In genomic region chr11:69061255-69061912, GRCm38 (mm10) we compare ENCODE assay signal across 8 mouse cellular contexts. TPM values are rescaled to one million over a fixed set of nuclear protein-coding genes. Genes with fewer than 3 reads are reported as not detected.
A peak's percentile ranks its signal among the peaks of the same experiment; 100 is the strongest.
DNase-seq lines count a peak whose midpoint lies in the region; ATAC-seq and TF ChIP-seq lines count a peak whose summit lies in the region.

No protein-coding gene starts in this region.

- TF ChIP-seq POLR2A in spleen, adult 2 months (IDR thresholded peaks at IDR 0.05; ENCODE audit: low read depth, low read length), result no peak
- no peak for TF ChIP-seq POLR2A in olfactory bulb, adult 2 months (IDR thresholded peaks at IDR 0.05; ENCODE audit: insufficient read depth, low read depth, low read length)

- peak overlapping the region; percentile 77 for H3K9ac ChIP-seq in limb, embryonic 12.5 days (replicated peaks)

- H3K27ac ChIP-seq in spleen, adult 2 months (ENCODE audit: insufficient read depth, low read length), result no peak overlapping the region
- H3K27ac ChIP-seq in limb, embryonic 12.5 days, result no peak overlapping the region
- peak overlapping the region; percentile 13; the same call in 1 of the 2 replicates for H3K27ac ChIP-seq in olfactory bulb, adult 2 months (ENCODE audit: insufficient read depth, low read depth, low read length)

- H3K4me2 ChIP-seq in limb, embryonic 12.5 days, result peak overlapping the region; percentile 95

- peaks cover 10% of the 10 kb centered on the region for H3K4me1 ChIP-seq in spleen, adult 2 months (ENCODE audit: control insufficient read depth, insufficient read depth, insufficient read length)
- H3K4me1 ChIP-seq in limb, embryonic 12.5 days (replicated peaks), result peaks cover 29% of the 10 kb centered on the region
- H3K4me1 ChIP-seq in olfactory bulb, adult 2 months (ENCODE audit: control insufficient read depth, insufficient read depth, low read length), result peaks cover 20% of the 10 kb centered on the region

- H3K36me3 ChIP-seq in spleen, adult 2 months (ENCODE audit: control insufficient read depth, insufficient read depth, low read length), result no peaks in the 10 kb centered on the region
- H3K36me3 ChIP-seq in limb, embryonic 12.5 days, result no peaks in the 10 kb centered on the region

- 76% methylated on average over 17 of the region's 17 CpGs for WGBS in spleen, adult 2 months
- 8% methylated on average over 17 of the region's 17 CpGs for WGBS in limb, embryonic 12.5 days
- 15% methylated on average over 17 of the region's 17 CpGs for WGBS in olfactory bulb, adult 2 months

- no peak for ATAC-seq in limb, embryonic 12.5 days (ENCODE audit: insufficient number of reproducible peaks, insufficient read depth, low FRiP score, low TSS enrichment, low read depth)

- H3K27me3 ChIP-seq in spleen, adult 2 months (ENCODE audit: control insufficient read depth, insufficient read depth, low read length), result no peaks in the 10 kb centered on the region
- H3K27me3 ChIP-seq in limb, embryonic 12.5 days, result peaks cover 11% of the 10 kb centered on the region

- no peaks in the 10 kb centered on the region for H3K9me3 ChIP-seq in limb, embryonic 12.5 days

- H3K4me3 ChIP-seq in spleen, adult 2 months (ENCODE audit: extremely low read depth, insufficient read depth, insufficient read length), result peak overlapping the region; percentile 0; the same call in 1 of the 2 replicates
- H3K4me3 ChIP-seq in limb, embryonic 12.5 days (replicated peaks), result peak overlapping the region; percentile 90
- H3K4me3 ChIP-seq in olfactory bulb, adult 2 months (ENCODE audit: insufficient read depth, low read depth, low read length), result peak overlapping the region; percentile 35

- DNase-seq in cerebellum, adult 11-12 months, result peak; percentile 67
- no peak for DNase-seq in cerebellum, adult 11 months
- no peak for DNase-seq in spleen, adult 2 months (ENCODE audit: low read depth in 1 of 2, low spot score in 2 of 2)
- DNase-seq in spleen, adult 12 weeks (ENCODE audit: low spot score), result no peak
- no peak for DNase-seq in thymus, postnatal 25 days
- no peak for DNase-seq in B cell, adult 2 months

- no peak for TF ChIP-seq CTCF in spleen, adult 2 months (IDR thresholded peaks at IDR 0.05; ENCODE audit: extremely low read depth, insufficient read depth, insufficient read length, insufficient replicate concordance)
- TF ChIP-seq CTCF in olfactory bulb, adult 2 months (IDR thresholded peaks at IDR 0.05; ENCODE audit: insufficient read depth, low read depth, low read length), result no peak

RNA-seq across cellular contexts. Expression of gene Borcs6, which starts 1.9 kb away (rescaled TPM):
- polyA plus RNA-seq in spleen, adult 2 months (2012; rRNA removed), result 16.7 and 23.7 TPM in 2 replicates
- 9.2 and 10.0 TPM in 2 replicates for polyA plus RNA-seq in limb, embryonic 12.5 days (2016; fragmentation: Nextera tagmentation; extraction: Ambion mirVana)
- not detected in 2 replicates for polyA plus RNA-seq in olfactory bulb, adult 2 months (2012; ENCODE audit: insufficient read depth, insufficient read length, low replicate concordance, missing spikeins)

RNA-seq across cellular contexts. Expression of gene Tmem107, which starts 9.2 kb away (rescaled TPM):
- polyA plus RNA-seq in spleen, adult 2 months (2012; rRNA removed), result 7.0 and 14.6 TPM in 2 replicates
- polyA plus RNA-seq in limb, embryonic 12.5 days (2016; fragmentation: Nextera tagmentation; extraction: Ambion mirVana), result 39.5 and 41.0 TPM in 2 replicates
- not detected in 2 replicates for polyA plus RNA-seq in olfactory bulb, adult 2 months (2012; ENCODE audit: insufficient read depth, insufficient read length, low replicate concordance, missing spikeins)

RNA-seq across cellular contexts. Expression of gene Aurkb, which starts 15.9 kb away (rescaled TPM):
- 41.4 and 42.9 TPM in 2 replicates for polyA plus RNA-seq in spleen, adult 2 months (2012; rRNA removed)
- 169 and 171 TPM in 2 replicates for polyA plus RNA-seq in limb, embryonic 12.5 days (2016; fragmentation: Nextera tagmentation; extraction: Ambion mirVana)
- not detected in 2 replicates for polyA plus RNA-seq in olfactory bulb, adult 2 months (2012; ENCODE audit: insufficient read depth, insufficient read length, low replicate concordance, missing spikeins)

RNA-seq across cellular contexts. Expression of gene Vamp2, which starts 26.9 kb away (rescaled TPM):
- 94.2 and 95.7 TPM in 2 replicates for polyA plus RNA-seq in spleen, adult 2 months (2012; rRNA removed)
- 68.0 and 79.5 TPM in 2 replicates for polyA plus RNA-seq in limb, embryonic 12.5 days (2016; fragmentation: Nextera tagmentation; extraction: Ambion mirVana)
- polyA plus RNA-seq in olfactory bulb, adult 2 months (2012; ENCODE audit: insufficient read depth, insufficient read length, low replicate concordance, missing spikeins), result 348 and 768 TPM in 2 replicates

RNA-seq across cellular contexts. Expression of gene Per1, which starts 33.6 kb away (rescaled TPM):
- polyA plus RNA-seq in spleen, adult 2 months (2012; rRNA removed), result 23.3 and 25.7 TPM in 2 replicates
- polyA plus RNA-seq in limb, embryonic 12.5 days (2016; fragmentation: Nextera tagmentation; extraction: Ambion mirVana), result 7.2 and 10.4 TPM in 2 replicates
- not detected in 2 replicates for polyA plus RNA-seq in olfactory bulb, adult 2 months (2012; ENCODE audit: insufficient read depth, insufficient read length, low replicate concordance, missing spikeins)

Comparison
In these comparisons a context has a peak if more than half of its experiments do, and no peak if none do; other contexts are left out.
1. H3K4me3 ChIP-seq: peak in every context shown above with its lines; median percentile 90 in limb, embryonic 12.5 days; 35 in olfactory bulb, adult 2 months; 0 in spleen, adult 2 months.
2. RNA of gene Borcs6, which starts 1.9 kb away (polyA plus RNA-seq): 16.7 to 23.7 TPM in spleen, adult 2 months and 9.2 to 10.0 TPM in limb, embryonic 12.5 days; not detected in olfactory bulb, adult 2 months; every median in the first group is over 10 times any median in the second.
3. RNA of gene Aurkb, which starts 15.9 kb away (polyA plus RNA-seq): 169 to 171 TPM in limb, embryonic 12.5 days and 41.4 to 42.9 TPM in spleen, adult 2 months; not detected in olfactory bulb, adult 2 months; every median in the first group is over 10 times any median in the second.